Mouse (Mus musculus): ENCODE results near the gene Mxd3.

GRCm38 (mm10) chr13:55329109-55329682 lies 427 bp downstream of the Mxd3 start:
- TF ChIP-seq CTCF (IDR thresholded peaks at IDR 0.05; ENCODE audit: extremely low read depth, insufficient read depth, insufficient read length, insufficient replicate concordance) (no peak), POLR2A (IDR thresholded peaks at IDR 0.05; ENCODE audit: low read depth, low read length) (no peak)

All from spleen, adult 2 months (tissue).